Mouse (Mus musculus) midbrain, embryonic 14.5 days (tissue): Measurements from ENCODE around the gene Ifi35. TPM values are rescaled to one million over a fixed set of nuclear protein-coding genes. Genes with fewer than 3 reads are reported as not detected.
A peak's percentile ranks its signal among the peaks of the same experiment; 100 is the strongest.
"Not testable (repeated sequence)": the region's sequence is repeated elsewhere in the genome, so short reads cannot be mapped to it uniquely, and the experiment has no call there.

Experiments
- ATAC-seq: fragments of 200-750 bp; cut with Nextera tagmentation; 2 replicates; pipeline ENCODE4 v1.8.0; 2017; ENCODE audit warnings: moderate number of reproducible peaks, moderate library complexity; ENCODE audit not compliant: low FRiP score, low TSS enrichment
- DNase-seq: peaks from one replicate; pipeline ENCODE4 v3.0.0-alpha.2; 2015
- H3K27ac ChIP-seq: fragments of 300-500 bp; sonication (generic); replicated peaks from 2 replicates; pipeline ENCODE4 v1.5.1; 2014; ENCODE audit warnings: mild to moderate bottlenecking, low read depth, low read length, moderate library complexity
- H3K27me3 ChIP-seq: fragments of 300-500 bp; sonication (generic); 2 replicates; pipeline ENCODE4 v1.6.1; 2014; ENCODE audit warnings: low read length, control low read depth, mixed read lengths; ENCODE audit not compliant: control insufficient read depth, insufficient read depth
- H3K36me3 ChIP-seq: fragments of 300-500 bp; sonication (generic); 2 replicates; pipeline ENCODE4 v1.6.1; 2014; ENCODE audit warnings: low read length, control low read depth; ENCODE audit not compliant: control insufficient read depth, insufficient read depth
- H3K4me1 ChIP-seq: fragments of 300-500 bp; sonication (generic); 2 replicates; pipeline ENCODE4 v1.6.1; 2014; ENCODE audit warnings: mild to moderate bottlenecking, antibody characterized with exemption, low read length, control low read depth; ENCODE audit not compliant: control insufficient read depth, insufficient read depth
- H3K4me2 ChIP-seq: fragments of 300-500 bp; sonication (generic); 2 replicates; pipeline ENCODE4 v1.6.1; 2014; ENCODE audit warnings: mild to moderate bottlenecking, low read length, moderate library complexity
- H3K4me3 ChIP-seq: fragments of 300-500 bp; sonication (generic); replicated peaks from 2 replicates; pipeline ENCODE4 v1.5.1; 2014; ENCODE audit warnings: low read depth, low read length
- H3K9ac ChIP-seq: fragments of 300-500 bp; sonication (generic); replicated peaks from 2 replicates; pipeline ENCODE4 v1.6.1; 2014; ENCODE audit warnings: mild to moderate bottlenecking, low read length, moderate library complexity
- H3K9me3 ChIP-seq: fragments of 300-500 bp; sonication (generic); 2 replicates; pipeline ENCODE4 v1.6.1; 2016; ENCODE audit warnings: low read length, control low read depth, mixed read lengths; ENCODE audit not compliant: control insufficient read depth
- WGBS: fragments of 180-500 bp; shearing (Covaris S2); extraction: QIAGEN DNeasy Blood & Tissue Kit; methylation state at CpG from one replicate; pipeline ENCODE4 v1.1.7; 2014; 5-methylcytosine and 5-hydroxymethylcytosine counted together
- polyA plus RNA-seq: library from polyadenylated mRNA; unstranded; fragments of >200 nt; fragmentation: Nextera tagmentation; extraction: Ambion mirVana; gene quantifications from 2 replicates; pipeline ENCODE4 v1.2.1, GENCODE M21; 2014

Ifi35 gene
- polyA plus RNA-seq, 1 experiment from 2014 or later, result 5.9 TPM

DNA sequence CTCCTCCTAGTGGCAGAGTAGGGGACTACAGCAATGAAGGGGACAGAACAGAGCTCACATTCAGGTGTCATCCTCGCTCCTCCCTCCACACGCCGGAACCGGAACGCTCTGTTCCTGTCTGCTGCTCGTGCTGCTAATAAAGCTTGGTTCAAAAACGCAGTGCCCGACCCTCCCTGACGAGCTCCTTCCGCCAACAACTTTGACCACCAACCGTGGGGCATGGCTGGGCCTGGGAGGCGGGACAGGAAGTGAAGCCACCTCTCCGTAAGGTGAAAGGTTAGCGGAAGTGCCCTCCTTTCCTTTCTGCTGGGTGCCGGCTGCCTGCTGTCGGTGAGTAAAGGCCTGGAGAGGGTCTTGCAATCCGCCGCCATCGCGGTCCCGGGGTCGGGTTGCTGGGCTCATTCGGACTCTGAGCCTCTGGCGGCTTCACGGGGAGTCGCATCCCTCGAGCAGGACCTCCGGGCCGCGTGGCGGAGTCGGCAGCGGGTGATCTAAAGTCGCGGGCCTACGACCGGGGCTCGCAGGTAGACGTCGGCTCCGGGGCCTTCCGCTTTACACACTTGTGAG is 6.0 kb upstream of the Ifi35 start, which contains the start of gene Rpl27:
Rpl27 (plus strand) TSS at position 172 of the 567 bp plus-strand sequence.
- peak within 1 kb of the TSS; percentile 95 for H3K9ac ChIP-seq
- peaks cover 10% of the 10 kb centered on the region for H3K4me1 ChIP-seq
- peak; percentile 97 for ATAC-seq
- no peaks in the 10 kb centered on the region for H3K27me3 ChIP-seq
- DNase-seq, result peak; percentile 98
- no peaks in the 10 kb centered on the region for H3K9me3 ChIP-seq
- peak within 1 kb of the TSS; percentile 98 for H3K4me2 ChIP-seq
- peaks cover 29% of the 10 kb centered on the region for H3K36me3 ChIP-seq
- WGBS, result under 1% methylated on average over 42 of the region's 42 CpGs
- H3K27ac ChIP-seq, result peak within 1 kb of the TSS; percentile 96
- peak within 1 kb of the TSS; percentile 59 for H3K4me3 ChIP-seq

DNA sequence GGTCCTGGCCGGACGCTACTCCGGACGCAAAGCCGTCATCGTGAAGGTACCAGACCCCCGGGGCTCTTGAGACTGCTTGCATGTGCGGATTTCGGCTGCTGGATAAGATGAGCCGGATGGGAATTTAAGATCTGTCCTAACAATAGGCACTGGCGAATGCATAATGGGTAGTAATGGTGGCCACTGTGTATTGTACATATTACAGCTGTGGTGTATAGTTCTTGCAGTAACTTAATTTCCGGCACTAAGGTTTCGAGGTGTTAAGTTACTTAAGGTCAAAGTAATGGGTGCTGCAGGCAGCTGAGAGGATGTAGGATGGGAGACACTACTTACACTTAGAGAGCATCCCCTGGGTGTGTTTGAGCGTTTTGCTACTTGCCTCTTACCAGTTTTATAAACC is 5.4 kb upstream of the Ifi35 start:
- Histone ChIP-seq H3K9ac (peak overlapping the region; percentile 95), H3K4me2 (peak overlapping the region; percentile 98), H3K4me1 (peaks cover 10% of the 10 kb centered on the region), H3K36me3 (peaks cover 29% of the 10 kb centered on the region), H3K27ac (peak overlapping the region; percentile 96), H3K9me3 (no peaks in the 10 kb centered on the region), H3K4me3 (peak overlapping the region; percentile 59), H3K27me3 (no peaks in the 10 kb centered on the region)
- no peak for DNase-seq
- 1% methylated on average over 14 of the region's 14 CpGs for WGBS
- no peak for ATAC-seq

DNA sequence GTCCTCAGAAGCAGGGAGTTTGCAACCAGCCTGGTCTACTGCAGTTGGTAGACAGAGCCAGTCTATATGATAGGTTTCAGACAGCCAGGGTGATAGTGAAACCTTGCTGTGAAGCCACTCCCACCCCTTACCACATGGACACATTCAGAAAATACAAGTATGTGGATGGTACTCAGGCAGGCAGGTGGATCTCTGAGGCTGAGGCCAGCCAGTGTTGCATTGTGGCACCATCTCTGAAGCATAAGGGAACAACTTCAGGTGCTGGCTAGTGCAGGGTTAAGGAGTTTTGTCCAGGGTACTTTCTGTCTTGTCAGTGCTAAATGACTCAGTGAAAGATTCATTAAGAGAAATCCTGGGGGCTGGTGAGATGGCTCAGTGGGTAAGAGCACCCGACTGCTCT is 1.9 kb upstream of the Ifi35 start:
- ATAC-seq, result no peak
- peaks cover 10% of the 10 kb centered on the region for H3K4me1 ChIP-seq
- H3K9me3 ChIP-seq, result no peaks in the 10 kb centered on the region
- no peak overlapping the region for H3K4me3 ChIP-seq
- WGBS, result 91% methylated on average over 1 of the region's 1 CpGs
- H3K27ac ChIP-seq, result no peak overlapping the region
- H3K4me2 ChIP-seq, result no peak overlapping the region
- no peaks in the 10 kb centered on the region for H3K27me3 ChIP-seq
- H3K36me3 ChIP-seq, result peaks cover 29% of the 10 kb centered on the region
- no peak overlapping the region for H3K9ac ChIP-seq
- DNase-seq, result no peak

DNA sequence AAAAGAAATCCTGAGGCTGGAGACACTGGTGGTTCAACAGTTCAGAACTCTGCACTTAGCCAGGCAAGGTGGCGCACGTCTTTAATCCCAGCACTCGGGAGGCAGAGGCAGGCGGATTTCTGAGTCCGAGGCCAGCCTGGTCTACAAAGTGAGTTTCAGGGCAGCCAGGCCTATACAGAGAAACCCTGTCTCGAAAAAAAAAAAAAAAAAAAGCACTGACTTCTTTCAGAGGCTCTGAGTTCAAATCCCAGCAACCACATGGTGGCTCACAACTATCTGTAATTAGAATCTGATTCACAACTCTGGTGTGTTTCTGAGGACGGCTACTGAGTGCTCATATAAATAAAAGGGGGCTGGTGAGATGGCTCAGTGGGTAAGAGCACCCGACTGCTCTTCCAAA is 1.3 kb upstream of the Ifi35 start:
- 93% methylated on average over 8 of the region's 8 CpGs for WGBS
- not testable (repeated sequence) for H3K4me1 ChIP-seq, DNase-seq, H3K27ac ChIP-seq, ATAC-seq, H3K4me3 ChIP-seq, H3K4me2 ChIP-seq, H3K27me3 ChIP-seq, H3K9me3 ChIP-seq, H3K9ac ChIP-seq
- H3K36me3 ChIP-seq, result peaks cover 29% of the 10 kb centered on the region

DNA sequence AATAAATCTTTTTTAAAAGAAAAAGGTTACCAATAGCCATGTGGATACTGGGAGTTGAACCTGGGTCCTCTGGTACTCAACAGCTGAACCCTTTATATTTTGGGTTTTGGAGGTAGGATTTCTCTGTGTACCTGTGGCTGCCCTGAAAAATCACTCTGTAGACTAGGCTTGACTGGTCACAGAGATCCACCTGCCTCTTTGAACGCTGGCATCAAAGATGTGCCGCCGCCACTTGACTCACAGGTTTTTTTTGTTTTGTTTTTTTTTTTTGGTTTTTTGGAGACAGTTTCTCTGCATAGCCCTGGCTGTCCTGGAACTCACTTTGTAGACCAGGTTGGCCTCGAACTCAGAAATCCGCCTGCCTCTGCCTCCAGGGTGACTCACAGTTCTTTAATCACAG is 421 bp upstream of the Ifi35 start:
- Histone ChIP-seq H3K9ac (no peak overlapping the region), H3K4me2 (no peak overlapping the region), H3K27ac (no peak overlapping the region), H3K36me3 (peaks cover 29% of the 10 kb centered on the region), H3K9me3 (no peaks in the 10 kb centered on the region), H3K4me1 (peaks cover 10% of the 10 kb centered on the region), H3K27me3 (no peaks in the 10 kb centered on the region), H3K4me3 (no peak overlapping the region)
- ATAC-seq (no peak), DNase-seq (no peak)
- WGBS, result 92% methylated on average over 5 of the region's 5 CpGs

DNA sequence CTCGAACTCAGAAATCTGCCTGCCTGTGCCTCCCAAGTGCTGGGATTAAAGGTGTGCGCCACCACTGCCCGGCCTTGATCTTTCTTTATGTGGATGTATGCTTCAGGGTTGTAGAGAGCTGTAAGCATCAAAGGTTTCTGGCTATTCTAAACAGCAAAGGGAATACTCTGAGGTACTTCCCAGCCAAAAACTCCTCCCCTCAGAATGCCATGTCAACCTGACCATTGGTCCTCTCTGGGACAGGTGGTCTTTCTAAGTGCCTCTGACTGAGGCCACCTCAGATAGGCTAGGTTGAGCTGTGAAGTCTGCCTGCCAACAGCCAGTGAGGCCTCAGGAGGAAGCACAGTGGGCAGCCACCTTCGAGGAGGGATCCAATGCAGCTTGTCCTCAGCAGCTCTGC is 692 bp downstream of the Ifi35 start:
- H3K27me3 ChIP-seq, result no peaks in the 10 kb centered on the region
- peaks cover 21% of the 10 kb centered on the region for H3K36me3 ChIP-seq
- WGBS, result 88% methylated on average over 4 of the region's 4 CpGs
- no peaks in the 10 kb centered on the region for H3K4me1 ChIP-seq
- H3K9ac ChIP-seq, result no peak overlapping the region
- no peaks in the 10 kb centered on the region for H3K9me3 ChIP-seq
- H3K27ac ChIP-seq, result no peak overlapping the region
- DNase-seq (no peak), ATAC-seq (no peak)
- H3K4me3 ChIP-seq, result no peak overlapping the region
- no peak overlapping the region for H3K4me2 ChIP-seq

DNA sequence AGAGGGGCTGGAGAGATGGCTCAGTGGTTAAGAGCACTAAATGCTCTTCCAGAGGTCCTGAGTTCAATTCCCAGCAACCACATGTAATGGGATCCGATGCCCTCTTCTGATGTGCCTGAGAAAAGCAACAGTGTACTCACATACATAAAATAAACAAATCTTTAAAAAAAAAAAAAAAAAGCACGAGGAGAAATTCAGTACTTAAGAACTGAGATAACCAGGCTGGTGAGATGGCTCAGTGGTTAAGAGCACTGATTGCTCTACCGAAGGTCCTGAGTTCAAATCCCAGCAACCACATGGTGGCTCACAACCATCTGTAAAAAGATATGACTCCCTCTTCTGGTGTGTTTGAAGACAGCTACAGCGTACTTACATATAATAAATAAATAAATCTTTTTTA is 1.4 kb downstream of the Ifi35 start:
- not testable (repeated sequence) for H3K4me2 ChIP-seq, H3K4me3 ChIP-seq, H3K9me3 ChIP-seq, ATAC-seq, DNase-seq, H3K27ac ChIP-seq, H3K9ac ChIP-seq, H3K27me3 ChIP-seq, H3K4me1 ChIP-seq
- peaks cover 14% of the 10 kb centered on the region for H3K36me3 ChIP-seq
- 86% methylated on average over 4 of the region's 4 CpGs for WGBS

DNA sequence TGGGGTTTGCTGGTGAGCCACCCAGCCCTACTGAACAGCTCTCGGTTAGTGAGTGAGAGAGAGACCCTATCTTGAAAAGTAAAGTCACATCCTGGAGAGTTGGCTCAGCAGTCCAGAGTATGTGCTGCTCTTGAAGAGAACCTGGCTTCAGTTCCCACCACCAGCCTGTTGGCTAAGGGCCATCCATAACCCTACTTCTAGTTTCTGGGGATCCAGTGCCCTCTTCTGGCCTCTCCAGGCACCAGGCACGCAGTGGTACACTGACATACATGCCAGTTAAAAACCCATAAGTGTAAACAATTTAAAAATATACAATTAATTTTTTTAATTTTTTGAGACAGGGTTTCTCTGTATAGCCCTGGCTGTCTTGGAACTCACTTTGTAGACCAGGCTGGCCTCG is 2.2 kb downstream of the Ifi35 start:
- ATAC-seq (no peak), DNase-seq (no peak)
- Histone ChIP-seq H3K4me1 (no peaks in the 10 kb centered on the region), H3K4me2 (no peak overlapping the region), H3K9ac (no peak overlapping the region), H3K36me3 (peaks cover 6% of the 10 kb centered on the region), H3K27me3 (no peaks in the 10 kb centered on the region), H3K9me3 (no peaks in the 10 kb centered on the region), H3K27ac (no peak overlapping the region), H3K4me3 (no peak overlapping the region)
- 88% methylated on average over 3 of the region's 3 CpGs for WGBS

DNA sequence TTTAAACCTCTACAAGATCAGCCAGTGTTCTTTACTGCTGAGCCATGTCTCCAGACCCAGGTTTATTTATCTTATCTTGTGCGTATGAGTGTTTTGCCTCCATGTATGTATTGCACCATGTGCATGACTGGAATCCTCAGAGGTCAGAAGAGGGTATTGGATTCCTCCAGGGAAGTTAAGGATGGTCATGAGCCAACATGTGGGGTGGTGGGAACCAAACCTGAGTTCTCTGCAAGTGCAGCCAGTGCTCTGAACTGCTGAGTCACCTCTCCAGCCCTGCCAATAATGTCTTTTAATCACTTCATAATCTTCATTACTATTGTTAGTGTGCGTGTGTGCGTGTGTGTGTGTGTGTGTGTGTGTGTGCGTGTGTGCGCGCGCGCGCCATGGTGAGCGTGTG is 3.3 kb downstream of the Ifi35 start:
- ATAC-seq, result no peak
- no peak for DNase-seq
- Histone ChIP-seq H3K4me1 (no peaks in the 10 kb centered on the region), H3K4me3 (no peak overlapping the region), H3K9me3 (no peaks in the 10 kb centered on the region), H3K27me3 (no peaks in the 10 kb centered on the region), H3K9ac (no peak overlapping the region), H3K36me3 (no peaks in the 10 kb centered on the region), H3K4me2 (no peak overlapping the region), H3K27ac (no peak overlapping the region)
- 91% methylated on average over 10 of the region's 10 CpGs for WGBS
